Mouse (Mus musculus): ENCODE results near the gene Oas1a.

DNA sequence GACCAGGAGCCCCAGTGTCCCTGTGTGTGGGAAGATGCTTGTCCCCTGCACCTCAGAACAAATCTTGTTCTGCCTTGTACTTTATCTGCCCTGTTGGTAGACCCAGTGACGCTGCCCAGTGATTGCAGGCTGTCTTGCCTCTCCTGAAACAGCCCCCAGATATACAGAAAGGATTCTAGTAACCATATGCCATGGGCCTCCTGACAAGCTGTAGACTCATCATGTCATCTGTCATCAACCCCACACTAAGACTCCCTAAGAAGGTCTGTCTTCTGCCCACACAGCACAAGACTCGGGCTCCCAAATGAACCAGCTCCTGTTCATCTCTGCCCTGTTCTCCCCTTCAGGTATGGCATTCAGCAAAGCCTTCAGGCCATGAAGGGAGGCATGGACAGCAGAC, 48.1 kb downstream of the Oas1a start:
- no peak for TF ChIP-seq POLR2A (IDR thresholded peaks at IDR 0.05; ENCODE audit: insufficient read depth, low read length)
- TF ChIP-seq CTCF (IDR thresholded peaks at IDR 0.05; ENCODE audit: low read depth, low read length): no peak
- no peak for TF ChIP-seq EP300 (IDR thresholded peaks at IDR 0.05; ENCODE audit: insufficient read depth, low read depth, low read length)
